28 mouse cellular contexts compared by ENCODE assay signal in the genomic region with DNA sequence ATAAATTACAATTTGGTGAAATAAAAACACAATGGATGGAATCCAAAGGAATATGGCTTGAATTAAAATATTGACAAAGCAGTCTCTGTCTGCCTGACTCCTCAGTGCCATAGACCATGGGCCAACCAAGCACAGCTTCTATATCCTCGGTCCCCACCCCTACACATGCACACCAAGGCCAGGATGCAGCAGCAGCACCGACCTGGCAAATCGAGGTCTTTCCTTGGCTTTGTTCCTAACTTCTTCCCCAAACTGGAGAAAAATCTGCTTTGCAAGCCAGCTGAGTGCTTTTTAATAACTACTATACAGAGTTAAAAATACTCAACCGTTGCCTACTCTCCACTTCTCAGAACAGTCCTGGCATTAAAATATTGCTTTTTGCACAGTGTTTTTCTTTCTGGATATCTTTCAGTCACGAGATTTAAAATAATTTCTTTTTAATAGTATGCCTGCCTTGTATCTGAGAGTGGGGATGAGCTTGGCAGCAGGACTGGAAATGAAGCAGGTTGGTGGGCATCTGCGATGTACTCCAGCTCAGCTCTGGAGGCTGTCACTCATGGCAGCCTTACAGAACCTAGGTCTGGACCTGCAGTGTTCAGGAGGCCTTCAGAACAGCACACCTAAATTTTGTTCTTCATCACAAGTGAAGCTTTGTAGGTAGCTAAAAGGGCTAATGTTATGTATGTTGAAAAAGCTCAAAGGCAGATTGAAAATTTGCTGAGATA.
DNase-seq lines count a peak whose midpoint lies in the region; ATAC-seq and TF ChIP-seq lines count a peak whose summit lies in the region.
"Had no signal": no experiment of that assay in that cellular context is flagged by ENCODE, and none has a peak within 500 bp of the region (broad histone marks: within the 10 kb centered on the region; RNA-seq: fewer than 3 reads in every experiment).

No protein-coding gene starts in this region.

- H3K36me3 ChIP-seq in forebrain, embryonic 14.5 days (ENCODE audit: control insufficient read depth, insufficient read depth, low read length) = no peaks in the 10 kb centered on the region
- H3K36me3 ChIP-seq in forebrain, embryonic 12.5 days (replicated peaks) = no peaks in the 10 kb centered on the region
- H3K36me3 ChIP-seq: G1E; heart, embryonic 10.5 days; hindbrain, embryonic 15.5 days; intestine, embryonic 15.5 days; limb, embryonic 12.5 days; liver, embryonic 12.5 days; neural tube, embryonic 15.5 days had no signal

- H3K27me3 ChIP-seq in forebrain, embryonic 14.5 days (replicated peaks; ENCODE audit: control insufficient read depth, insufficient read depth, low read length) = no peaks in the 10 kb centered on the region
- no peaks in the 10 kb centered on the region for H3K27me3 ChIP-seq in forebrain, embryonic 12.5 days
- H3K27me3 ChIP-seq: CH12.LX; hindbrain, embryonic 15.5 days; intestine, embryonic 15.5 days; limb, embryonic 12.5 days; liver, embryonic 12.5 days; neural tube, embryonic 15.5 days had no signal

- TF ChIP-seq CTCF in layer of hippocampus, adult 2 months (conservative IDR thresholded peaks at IDR 0.05) = no peak
- TF ChIP-seq CTCF in brain, embryonic 14.5 days (IDR thresholded peaks at IDR 0.05; ENCODE audit: borderline replicate concordance, extremely low read depth, insufficient read depth, insufficient read length) = no peak

- no peak for ATAC-seq in forebrain, embryonic 14.5 days
- ATAC-seq in forebrain, embryonic 12.5 days (ENCODE audit: low FRiP score) = no peak
- ATAC-seq: intestine, embryonic 15.5 days; liver, embryonic 12.5 days; Patski had no signal

- no peak overlapping the region for H3K9ac ChIP-seq in forebrain, embryonic 14.5 days (ENCODE audit: low read length)
- H3K9ac ChIP-seq in forebrain, embryonic 12.5 days = no peak overlapping the region
- H3K9ac ChIP-seq: hindbrain, embryonic 15.5 days; intestine, embryonic 15.5 days; limb, embryonic 12.5 days; liver, embryonic 12.5 days; neural tube, embryonic 15.5 days had no signal

- TF ChIP-seq POLR2A in brain, embryonic 14.5 days (IDR thresholded peaks at IDR 0.05; ENCODE audit: borderline replicate concordance, extremely low read depth, insufficient read depth, insufficient read length, poor library complexity, severe bottlenecking) = no peak

- no peaks in the 10 kb centered on the region for H3K4me1 ChIP-seq in forebrain, embryonic 14.5 days (ENCODE audit: control insufficient read depth, insufficient read depth, low read length)
- H3K4me1 ChIP-seq in forebrain, embryonic 12.5 days = no peaks in the 10 kb centered on the region
- H3K4me1 ChIP-seq: heart, embryonic 10.5 days; hindbrain, embryonic 15.5 days; intestine, embryonic 15.5 days; limb, embryonic 12.5 days; liver, embryonic 12.5 days; neural tube, embryonic 15.5 days had no signal

- H3K27ac ChIP-seq in forebrain, embryonic 14.5 days (ENCODE audit: low read depth, low read length) = no peak overlapping the region
- H3K27ac ChIP-seq in forebrain, embryonic 12.5 days = no peak overlapping the region
- H3K27ac ChIP-seq in layer of hippocampus, adult 2 months = peak overlapping the region; percentile 15; the same call in 1 of the 2 replicates
- H3K27ac ChIP-seq: heart, embryonic 10.5 days; hindbrain, embryonic 15.5 days; intestine, embryonic 15.5 days; limb, embryonic 12.5 days; liver, embryonic 12.5 days; neural tube, embryonic 15.5 days had no signal

- no peaks in the 10 kb centered on the region for H3K9me3 ChIP-seq in forebrain, embryonic 14.5 days (replicated peaks; ENCODE audit: control insufficient read depth, low read length)
- no peaks in the 10 kb centered on the region for H3K9me3 ChIP-seq in forebrain, embryonic 12.5 days
- H3K9me3 ChIP-seq: heart, embryonic 10.5 days; hindbrain, embryonic 15.5 days; intestine, embryonic 15.5 days; limb, embryonic 12.5 days; liver, embryonic 12.5 days; neural tube, embryonic 15.5 days had no signal

- H3K4me3 ChIP-seq in forebrain, embryonic 14.5 days (ENCODE audit: low read depth, low read length) = no peak overlapping the region
- no peak overlapping the region for H3K4me3 ChIP-seq in forebrain, embryonic 12.5 days (replicated peaks)
- no peak overlapping the region for H3K4me3 ChIP-seq in layer of hippocampus, adult 2 months
- H3K4me3 ChIP-seq: heart, embryonic 10.5 days; hindbrain, embryonic 15.5 days; intestine, embryonic 15.5 days; limb, embryonic 12.5 days; liver, embryonic 12.5 days; neural tube, embryonic 15.5 days had no signal

- H3K4me2 ChIP-seq in forebrain, embryonic 14.5 days (ENCODE audit: low read length) = no peak overlapping the region
- H3K4me2 ChIP-seq in forebrain, embryonic 12.5 days = no peak overlapping the region
- H3K4me2 ChIP-seq: hindbrain, embryonic 15.5 days; intestine, embryonic 15.5 days; limb, embryonic 12.5 days; liver, embryonic 12.5 days; midbrain, embryonic 11.5 days; neural tube, embryonic 15.5 days had no signal

- WGBS in forebrain, embryonic 14.5 days = 77% methylated on average over 6 of the region's 6 CpGs
- 82% methylated on average over 6 of the region's 6 CpGs for WGBS in forebrain, embryonic 12.5 days

- peak; percentile 6 for DNase-seq in forebrain, embryonic 14.5 days (ENCODE audit: low spot score)
- no peak for DNase-seq in layer of hippocampus, adult 2 months (ENCODE audit: low spot score in 2 of 2)
- no peak for DNase-seq in layer of hippocampus, postnatal 25 days (ENCODE audit: extremely low spot score in 1 of 2, low spot score in 1 of 2)
- peak; percentile 22 for DNase-seq in brain, embryonic 14.5 days (ENCODE audit: low read depth)
- DNase-seq in layer of hippocampus, postnatal 36 days = peak; percentile 7 to 9
- DNase-seq in yolk sac, embryonic 10.5 days (ENCODE audit: low spot score) = no peak
- DNase-seq: adrenal gland, adult 8-10 months; B cell, adult 2 months; cerebellum, adult 8-10 months; gastrocnemius, postnatal 10 days; heart, postnatal 4 days; kidney, adult 8-10 months; kidney, postnatal 10 days; lung, adult 18-20 months; lung, postnatal 10 days; right cerebral cortex, adult 18-20 months; thymus, adult 2 months had no signal

Comparison
In these comparisons a context has a peak if more than half of its experiments do, and no peak if none do; other contexts are left out.
1. DNase-seq: peak in forebrain, embryonic 14.5 days (single experiment), brain, embryonic 14.5 days (single experiment) and layer of hippocampus, postnatal 36 days (2 of 2); none in layer of hippocampus, adult 2 months (0 of 2), layer of hippocampus, postnatal 25 days (0 of 2) and yolk sac, embryonic 10.5 days (single experiment).